Mouse (Mus musculus) ES-Bruce4 (cell line): ENCODE data around the gene Desi1.

Experiments used
- CTCF ChIP-seq: IDR thresholded peaks from one replicate; pipeline ENCODE4 v1.8.1; 2011; ENCODE audit warnings: low read depth, low read length
- POLR2A ChIP-seq: IDR thresholded peaks from one replicate; pipeline ENCODE4 v1.8.1; 2011; ENCODE audit warnings: low read length; ENCODE audit not compliant: insufficient read depth

DNA sequence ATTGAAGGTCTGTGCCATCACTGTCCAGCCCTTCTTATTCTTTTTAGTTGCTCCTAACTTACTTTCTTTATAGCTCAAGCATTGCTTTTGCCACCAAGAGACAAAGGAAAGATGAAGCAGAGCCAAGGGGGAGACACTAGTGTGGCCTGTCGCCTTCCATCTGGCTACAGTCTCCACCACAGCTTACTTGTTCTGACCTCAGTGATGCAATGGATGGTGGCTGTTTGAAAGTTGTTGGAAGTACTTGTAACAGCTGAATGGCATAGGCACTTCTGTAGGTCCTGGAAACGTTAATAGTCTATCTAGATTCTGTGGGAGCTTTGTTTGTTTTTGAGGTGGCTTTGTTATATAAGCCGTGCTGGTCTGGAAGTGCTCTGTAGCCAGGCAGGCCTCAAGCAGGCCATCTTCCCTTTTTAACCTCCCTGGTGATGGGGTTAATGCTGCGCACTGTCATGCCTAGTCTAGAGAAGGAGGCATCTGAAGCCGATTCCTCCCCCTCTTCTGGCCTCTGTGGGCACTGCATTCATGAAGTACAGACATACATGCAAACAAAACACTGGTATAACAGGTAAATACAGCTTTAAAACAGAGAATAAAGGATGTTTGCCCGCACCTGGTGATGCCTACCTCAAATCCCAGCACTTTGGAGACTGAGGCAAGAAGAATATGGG is 9.6 kb downstream of the Desi1 start:
- TF ChIP-seq POLR2A (no peak), CTCF (no peak)
